Mouse (Mus musculus): ENCODE results near the gene Msi1. TPM values are rescaled to one million over a fixed set of nuclear protein-coding genes. Genes with fewer than 3 reads are reported as not detected.

Gene Msi1
- polyA plus RNA-seq, 1 experiment from 2014 or later = 3.0 TPM

- Histone ChIP-seq H3K4me2 (ENCODE audit: low read depth, low read length) (no peak overlapping the region), H3K27ac (ENCODE audit: low read length) (no peak overlapping the region), H3K27me3 (replicated peaks; ENCODE audit: control insufficient read depth, insufficient read depth, low read length) (no peaks in the 10 kb centered on the region), H3K4me3 (ENCODE audit: low read length) (no peak overlapping the region), H3K9me3 (ENCODE audit: control insufficient read depth, low read length) (no peaks in the 10 kb centered on the region), H3K36me3 (ENCODE audit: control insufficient read depth, insufficient read depth, low read length) (no peaks in the 10 kb centered on the region), H3K9ac (ENCODE audit: low read depth, low read length) (no peak overlapping the region), H3K4me1 (ENCODE audit: control insufficient read depth, insufficient read depth, low read length) (no peaks in the 10 kb centered on the region)
- ATAC-seq = peak; percentile 26; the same call in 1 of the 2 replicates
- 49% methylated on average over 13 of the region's 13 CpGs for WGBS
These were observed 29.5 kb downstream of the Msi1 start for GRCm38 (mm10) chr5:115458918-115459317.

GRCm38 (mm10) chr5:115464408-115465115, 35.2 kb downstream of the Msi1 start:
- Histone ChIP-seq H3K9me3 (ENCODE audit: control insufficient read depth, low read length) (no peaks in the 10 kb centered on the region), H3K4me1 (ENCODE audit: control insufficient read depth, insufficient read depth, low read length) (peaks cover 3% of the 10 kb centered on the region; the same call in 1 of the 2 replicates), H3K27me3 (replicated peaks; ENCODE audit: control insufficient read depth, insufficient read depth, low read length) (no peaks in the 10 kb centered on the region), H3K36me3 (ENCODE audit: control insufficient read depth, insufficient read depth, low read length) (no peaks in the 10 kb centered on the region), H3K4me3 (ENCODE audit: low read length) (no peak overlapping the region), H3K4me2 (ENCODE audit: low read depth, low read length) (no peak overlapping the region), H3K9ac (ENCODE audit: low read depth, low read length) (no peak overlapping the region), H3K27ac (ENCODE audit: low read length) (no peak overlapping the region)
- 86% methylated on average over 18 of the region's 18 CpGs for WGBS
- no peak for ATAC-seq

GRCm38 (mm10) chr5:115465642-115466420, 36.4 kb downstream of the Msi1 start, which contains the start of gene Pla2g1b:
Pla2g1b (plus strand) TSS chr5:115466262.
- H3K9me3 ChIP-seq (ENCODE audit: control insufficient read depth, low read length) = no peaks in the 10 kb centered on the region
- no peaks in the 10 kb centered on the region for H3K36me3 ChIP-seq (ENCODE audit: control insufficient read depth, insufficient read depth, low read length)
- no peak within 1 kb of the TSS for H3K4me3 ChIP-seq (ENCODE audit: low read length)
- no peak within 1 kb of the TSS for H3K4me2 ChIP-seq (ENCODE audit: low read depth, low read length)
- peak; percentile 82 for ATAC-seq
- H3K4me1 ChIP-seq (ENCODE audit: control insufficient read depth, insufficient read depth, low read length) = peaks cover 3% of the 10 kb centered on the region; the same call in 1 of the 2 replicates
- no peaks in the 10 kb centered on the region for H3K27me3 ChIP-seq (replicated peaks; ENCODE audit: control insufficient read depth, insufficient read depth, low read length)
- 38% methylated on average over 9 of the region's 9 CpGs for whole genome bisulfite sequencing
- H3K27ac ChIP-seq (ENCODE audit: low read length) = no peak within 1 kb of the TSS
- H3K9ac ChIP-seq (ENCODE audit: low read depth, low read length) = no peak within 1 kb of the TSS

GRCm38 (mm10) chr5:115469791-115470190, 40.4 kb downstream of the Msi1 start:
- H3K4me1 ChIP-seq (ENCODE audit: control insufficient read depth, insufficient read depth, low read length) = peaks cover 3% of the 10 kb centered on the region; the same call in 1 of the 2 replicates
- no peak overlapping the region for H3K9ac ChIP-seq (ENCODE audit: low read depth, low read length)
- no peak overlapping the region for H3K4me3 ChIP-seq (ENCODE audit: low read length)
- H3K9me3 ChIP-seq (ENCODE audit: control insufficient read depth, low read length) = no peaks in the 10 kb centered on the region
- H3K36me3 ChIP-seq (ENCODE audit: control insufficient read depth, insufficient read depth, low read length) = no peaks in the 10 kb centered on the region
- no peak overlapping the region for H3K4me2 ChIP-seq (ENCODE audit: low read depth, low read length)
- H3K27me3 ChIP-seq (replicated peaks; ENCODE audit: control insufficient read depth, insufficient read depth, low read length) = no peaks in the 10 kb centered on the region
- 68% methylated on average over 6 of the region's 6 CpGs for WGBS
- no peak overlapping the region for H3K27ac ChIP-seq (ENCODE audit: low read length)
- ATAC-seq = no peak

GRCm38 (mm10) chr5:115470766-115471531, 41.5 kb downstream of the Msi1 start:
- H3K36me3 ChIP-seq (ENCODE audit: control insufficient read depth, insufficient read depth, low read length) = no peaks in the 10 kb centered on the region
- no peak overlapping the region for H3K4me2 ChIP-seq (ENCODE audit: low read depth, low read length)
- no peak overlapping the region for H3K9ac ChIP-seq (ENCODE audit: low read depth, low read length)
- no peak for ATAC-seq
- H3K4me3 ChIP-seq (ENCODE audit: low read length) = no peak overlapping the region
- H3K27me3 ChIP-seq (replicated peaks; ENCODE audit: control insufficient read depth, insufficient read depth, low read length) = no peaks in the 10 kb centered on the region
- H3K4me1 ChIP-seq (ENCODE audit: control insufficient read depth, insufficient read depth, low read length) = peaks cover 3% of the 10 kb centered on the region; the same call in 1 of the 2 replicates
- no peak overlapping the region for H3K27ac ChIP-seq (ENCODE audit: low read length)
- H3K9me3 ChIP-seq (ENCODE audit: control insufficient read depth, low read length) = no peaks in the 10 kb centered on the region
- WGBS = 39% methylated on average over 20 of the region's 20 CpGs

GRCm38 (mm10) chr5:115473191-115473590, 43.8 kb downstream of the Msi1 start:
- WGBS = 74% methylated on average over 10 of the region's 10 CpGs
- no peaks in the 10 kb centered on the region for H3K27me3 ChIP-seq (replicated peaks; ENCODE audit: control insufficient read depth, insufficient read depth, low read length)

GRCm38 (mm10) chr5:115474174-115474828, 44.9 kb downstream of the Msi1 start:
- no peaks in the 10 kb centered on the region for H3K9me3 ChIP-seq (ENCODE audit: control insufficient read depth, low read length)
- peaks cover 4% of the 10 kb centered on the region; the same call in 1 of the 2 replicates for H3K4me1 ChIP-seq (ENCODE audit: control insufficient read depth, insufficient read depth, low read length)
- no peak for ATAC-seq
- WGBS = 68% methylated on average over 22 of the region's 22 CpGs
- H3K27me3 ChIP-seq (replicated peaks; ENCODE audit: control insufficient read depth, insufficient read depth, low read length) = no peaks in the 10 kb centered on the region
- H3K9ac ChIP-seq (ENCODE audit: low read depth, low read length) = no peak overlapping the region
- H3K4me3 ChIP-seq (ENCODE audit: low read length) = no peak overlapping the region
- no peak overlapping the region for H3K27ac ChIP-seq (ENCODE audit: low read length)
- no peak overlapping the region for H3K4me2 ChIP-seq (ENCODE audit: low read depth, low read length)
- no peaks in the 10 kb centered on the region for H3K36me3 ChIP-seq (ENCODE audit: control insufficient read depth, insufficient read depth, low read length)

More at GRCm38 (mm10) chr5:115473191-115473590, 43.8 kb downstream of the Msi1 start:
- Histone ChIP-seq H3K9ac (ENCODE audit: low read depth, low read length) (no peak overlapping the region), H3K9me3 (ENCODE audit: control insufficient read depth, low read length) (no peaks in the 10 kb centered on the region), H3K4me2 (ENCODE audit: low read depth, low read length) (no peak overlapping the region), H3K36me3 (ENCODE audit: control insufficient read depth, insufficient read depth, low read length) (no peaks in the 10 kb centered on the region), H3K4me3 (ENCODE audit: low read length) (no peak overlapping the region), H3K27ac (ENCODE audit: low read length) (no peak overlapping the region), H3K4me1 (ENCODE audit: control insufficient read depth, insufficient read depth, low read length) (peaks cover 4% of the 10 kb centered on the region; the same call in 1 of the 2 replicates)
- ATAC-seq = no peak

GRCm38 (mm10) chr5:115475337-115476106, 46.1 kb downstream of the Msi1 start:
- Histone ChIP-seq H3K9me3 (ENCODE audit: control insufficient read depth, low read length) (no peaks in the 10 kb centered on the region), H3K4me2 (ENCODE audit: low read depth, low read length) (peak overlapping the region; percentile 49), H3K36me3 (ENCODE audit: control insufficient read depth, insufficient read depth, low read length) (no peaks in the 10 kb centered on the region), H3K4me1 (ENCODE audit: control insufficient read depth, insufficient read depth, low read length) (peaks cover 4% of the 10 kb centered on the region; the same call in 1 of the 2 replicates), H3K4me3 (ENCODE audit: low read length) (peak overlapping the region; percentile 34), H3K27me3 (replicated peaks; ENCODE audit: control insufficient read depth, insufficient read depth, low read length) (no peaks in the 10 kb centered on the region), H3K9ac (ENCODE audit: low read depth, low read length) (peak overlapping the region; percentile 57), H3K27ac (ENCODE audit: low read length) (no peak overlapping the region)
- 18% methylated on average over 22 of the region's 22 CpGs for WGBS
- peak; percentile 78 for ATAC-seq

Data from intestine, embryonic 16.5 days (tissue).